Mouse (Mus musculus) heart, adult 2 months (tissue): Measurements from ENCODE around the gene Nrp1.

ENCODE experiments used
- CTCF ChIP-seq: fragments of 200-600 bp; IDR thresholded peaks from 2 replicates; pipeline ENCODE4 v1.8.1; 2022; ENCODE audit warnings: antibody characterized with exemption, mild to moderate bottlenecking, moderate library complexity
- EP300 ChIP-seq: fragments of 200-500 bp; IDR thresholded peaks from 2 replicates; pipeline ENCODE4 v1.6.1; 2011; ENCODE audit warnings: low read depth, low read length, control low read depth; ENCODE audit not compliant: insufficient read depth
- POLR2A ChIP-seq: fragments of 200-500 bp; IDR thresholded peaks from 2 replicates; pipeline ENCODE4 v1.6.1; 2011; ENCODE audit warnings: mild to moderate bottlenecking, low read depth, low read length, control low read depth; ENCODE audit not compliant: insufficient read depth

DNA sequence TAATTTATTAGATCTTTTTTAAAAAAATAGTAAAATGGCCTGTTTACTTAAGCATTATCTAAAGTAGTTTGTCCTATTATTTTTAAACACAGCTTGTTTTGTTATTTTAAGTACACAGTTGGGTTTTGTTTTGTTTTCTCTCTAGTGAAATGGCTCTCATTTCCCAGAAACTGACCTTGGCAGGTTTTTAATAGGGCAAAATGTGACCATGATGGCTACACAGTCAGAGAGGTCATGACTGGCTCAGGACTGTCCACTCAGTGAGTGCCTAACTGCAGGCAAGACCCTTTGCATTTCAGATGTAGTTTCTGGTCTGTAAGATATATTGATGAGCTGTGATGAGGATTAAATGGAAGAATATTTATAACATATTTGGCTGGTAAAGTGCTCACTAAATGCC lies 104.8 kb downstream of the Nrp1 start:
- TF ChIP-seq EP300: no peak
- no peak for TF ChIP-seq CTCF
- TF ChIP-seq POLR2A: no peak
